Mouse (Mus musculus) heart, embryonic 16.5 days (tissue): ENCODE measurements around the gene Olfr1508. TPM values are rescaled to one million over a fixed set of nuclear protein-coding genes. Genes with fewer than 3 reads are reported as not detected.

Experiments used
- polyA plus RNA-seq: library from polyadenylated mRNA; unstranded; fragments of >200 nt; fragmentation: Nextera tagmentation; extraction: Ambion mirVana; gene quantifications from 2 replicates; pipeline ENCODE4 v1.2.1, GENCODE M21; 2015

The Olfr1508 gene
- polyA plus RNA-seq, 1 experiment from 2014 or later: not detected

Other genes starting within 250 kb of the Olfr1508 start
- 20.8 and 21.9 TPM in 2 replicates for gene Chd8, start 209.7 kb downstream of the Olfr1508 start, polyA plus RNA-seq
- gene Tox4, start 188.3 kb downstream of the Olfr1508 start, polyA plus RNA-seq: 28.8 and 33.7 TPM in 2 replicates
- gene Rab2b, start 187.9 kb downstream of the Olfr1508 start, polyA plus RNA-seq: 15.5 and 16.5 TPM in 2 replicates
- 28.1 and 28.7 TPM in 2 replicates for gene Mettl3, start 162.4 kb downstream of the Olfr1508 start, polyA plus RNA-seq
- gene Sall2, start 138.7 kb downstream of the Olfr1508 start, polyA plus RNA-seq: 5.1 and 5.6 TPM in 2 replicates
- not detected in 2 replicates for gene Olfr1513, start 111.1 kb downstream of the Olfr1508 start, polyA plus RNA-seq
- not detected in 2 replicates for gene Olfr1512, start 88.3 kb downstream of the Olfr1508 start, polyA plus RNA-seq
- gene Olfr1511, start 70.1 kb downstream of the Olfr1508 start, polyA plus RNA-seq: not detected in 2 replicates
- not detected in 2 replicates for gene Olfr1510, start 53.1 kb downstream of the Olfr1508 start, polyA plus RNA-seq
- not detected in 2 replicates for gene Olfr1509, start 24.5 kb downstream of the Olfr1508 start, polyA plus RNA-seq
- not detected in 2 replicates for gene Olfr1507, start 28.3 kb upstream of the Olfr1508 start, polyA plus RNA-seq